Mouse (Mus musculus) layer of hippocampus, adult 8-10 months (tissue): ENCODE measurements around the gene Slc9a1. TPM values are rescaled to one million over a fixed set of nuclear protein-coding genes. Genes with fewer than 3 reads are reported as not detected.

ENCODE experiments used
- DNase-seq, 2 experiments: peaks; one replicate each; pipeline ENCODE4 v3.0.0; 2022; ENCODE audit warnings: low spot score in 2 of 2
- total RNA-seq, 4 experiments: library from RNA; stranded (reverse); gene quantifications; 2 replicates each; pipeline ENCODE4 v1.2.4; 2022

Gene Slc9a1
- 10 to 100 TPM; 62.2 to 66.1 (median 65.1) TPM for total RNA-seq

DNA sequence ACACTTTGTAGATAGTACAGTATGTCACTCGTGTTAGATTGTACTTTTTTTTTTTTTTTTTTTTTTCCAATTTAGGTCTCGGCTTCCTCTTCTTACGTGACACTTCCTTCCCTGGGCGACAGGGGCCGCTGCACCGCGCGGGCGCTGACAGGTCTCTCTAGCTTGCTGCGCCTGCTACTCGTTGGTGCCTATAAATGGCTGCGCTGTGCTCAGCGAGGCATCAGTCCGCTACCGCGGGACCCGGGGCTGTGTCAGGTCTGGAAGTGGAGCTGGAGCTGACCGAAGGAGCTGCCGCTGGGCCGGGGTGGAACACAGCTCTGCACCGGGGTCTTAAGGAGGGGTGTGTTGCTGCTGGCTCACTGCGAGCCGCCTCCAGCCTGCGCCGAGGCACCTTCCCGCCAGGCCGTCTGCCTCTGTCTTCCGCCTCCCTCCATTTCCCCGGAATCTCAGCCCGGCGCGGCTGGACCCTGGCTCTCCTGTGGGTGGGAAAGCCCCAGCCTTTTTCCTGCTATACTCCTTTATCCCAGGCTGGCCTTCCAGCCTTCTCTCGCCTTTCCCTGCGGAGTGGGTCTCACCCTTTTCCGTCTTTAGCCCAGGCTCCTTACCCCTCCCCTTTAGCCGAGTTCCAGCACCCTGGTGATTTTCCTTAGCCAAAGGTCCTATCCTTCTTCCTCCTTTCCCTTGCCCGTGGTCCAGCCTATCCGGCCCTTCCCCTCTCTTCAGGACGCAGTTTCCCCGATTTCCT, at the start of gene Slc9a1:
Gene Slc9a1, plus strand, starts transcription at position 154 of the 745 bp plus-strand sequence.
- DNase-seq = peak; percentile 91 to 95

DNA sequence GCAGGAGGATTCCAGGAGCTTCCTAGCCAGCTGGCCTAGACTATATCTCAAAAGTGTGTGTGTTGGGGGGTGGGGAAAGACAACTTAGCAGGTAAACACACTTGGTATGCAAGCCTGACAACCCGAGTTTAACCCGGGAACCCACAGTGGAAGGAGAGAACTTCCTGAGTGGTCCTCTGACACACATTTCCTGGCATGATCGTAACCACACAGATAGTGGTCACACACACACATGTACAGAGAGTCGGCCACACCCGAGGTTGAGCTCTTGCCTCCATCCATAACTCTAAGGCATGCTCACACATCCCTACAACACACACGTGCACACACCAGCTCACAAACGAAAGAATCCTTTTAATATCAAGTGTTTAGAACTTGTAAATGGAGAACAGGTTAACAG, 41.4 kb upstream of the Slc9a1 start:
- DNase-seq = no peak

DNA sequence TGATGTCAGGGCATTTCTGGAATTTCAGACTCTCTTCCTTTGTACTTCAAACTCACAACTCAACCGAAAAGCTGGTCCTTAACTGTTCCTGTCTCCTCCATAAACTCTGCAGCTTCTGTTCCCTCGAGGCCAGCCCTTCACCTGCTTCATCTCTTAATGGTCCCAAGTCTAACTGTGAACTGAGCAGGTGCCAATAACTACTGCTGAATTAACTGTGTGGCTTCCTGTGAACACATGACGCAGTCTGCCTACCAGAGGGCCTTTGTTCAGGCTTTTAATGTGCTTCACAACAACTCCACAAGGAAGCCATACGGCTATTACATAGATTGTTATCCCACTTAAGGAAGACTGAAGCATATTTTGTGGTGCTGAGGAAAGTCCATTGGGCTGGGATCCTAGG, 39.2 kb upstream of the Slc9a1 start:
- DNase-seq = no peak

DNA sequence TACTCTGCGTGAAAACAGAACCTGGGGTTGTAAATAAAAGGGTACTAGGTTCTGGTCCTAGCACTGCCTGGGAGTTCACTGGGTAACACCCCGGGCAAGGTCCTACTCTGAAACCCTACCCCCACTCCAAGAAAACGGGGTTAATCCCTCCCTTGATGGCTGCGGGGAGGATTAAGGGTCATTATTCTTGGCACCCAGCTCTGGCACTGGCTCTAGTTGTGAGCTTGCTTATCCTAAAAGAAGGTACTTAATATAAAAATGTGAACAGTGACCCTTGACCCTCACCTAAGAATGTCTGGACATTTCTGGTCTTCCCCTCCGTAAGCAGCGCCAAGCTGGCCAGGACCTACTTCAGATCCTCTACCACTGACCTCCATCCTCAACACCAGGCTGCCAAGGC, 36.2 kb upstream of the Slc9a1 start:
- DNase-seq = no peak

DNA sequence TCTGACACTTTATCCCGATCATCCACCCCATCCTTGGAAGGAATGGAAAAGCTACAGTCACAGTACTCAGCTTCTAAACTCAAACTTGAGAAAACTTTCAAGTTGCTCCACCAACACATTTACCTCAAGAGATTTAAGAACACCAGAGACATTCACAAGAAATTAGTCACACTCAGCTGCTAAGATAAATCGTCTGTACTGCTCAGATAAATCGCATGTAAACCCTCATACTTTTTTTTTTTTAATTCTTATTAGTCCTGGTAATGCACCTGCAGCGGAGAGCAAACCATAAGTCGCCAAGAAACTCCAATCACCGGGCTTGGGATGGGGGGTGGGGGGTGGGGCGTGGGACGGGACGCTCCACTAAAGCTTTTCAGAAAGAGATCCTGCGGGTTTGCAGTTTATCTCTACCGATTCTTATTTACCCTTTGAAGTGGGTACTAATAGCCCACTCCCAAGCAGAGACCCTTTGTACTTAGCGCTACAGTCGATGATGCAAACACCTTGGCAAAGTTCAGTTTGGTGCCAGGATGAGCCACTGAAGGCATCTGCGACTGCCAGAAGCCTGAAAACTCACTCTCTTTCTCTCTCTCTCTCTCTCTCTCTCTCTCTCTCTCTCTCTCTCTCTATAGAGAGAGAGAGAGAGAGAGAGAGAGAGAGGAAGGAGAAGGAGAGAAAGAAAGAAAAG, 31.5 kb upstream of the Slc9a1 start:
- DNase-seq = no peak

DNA sequence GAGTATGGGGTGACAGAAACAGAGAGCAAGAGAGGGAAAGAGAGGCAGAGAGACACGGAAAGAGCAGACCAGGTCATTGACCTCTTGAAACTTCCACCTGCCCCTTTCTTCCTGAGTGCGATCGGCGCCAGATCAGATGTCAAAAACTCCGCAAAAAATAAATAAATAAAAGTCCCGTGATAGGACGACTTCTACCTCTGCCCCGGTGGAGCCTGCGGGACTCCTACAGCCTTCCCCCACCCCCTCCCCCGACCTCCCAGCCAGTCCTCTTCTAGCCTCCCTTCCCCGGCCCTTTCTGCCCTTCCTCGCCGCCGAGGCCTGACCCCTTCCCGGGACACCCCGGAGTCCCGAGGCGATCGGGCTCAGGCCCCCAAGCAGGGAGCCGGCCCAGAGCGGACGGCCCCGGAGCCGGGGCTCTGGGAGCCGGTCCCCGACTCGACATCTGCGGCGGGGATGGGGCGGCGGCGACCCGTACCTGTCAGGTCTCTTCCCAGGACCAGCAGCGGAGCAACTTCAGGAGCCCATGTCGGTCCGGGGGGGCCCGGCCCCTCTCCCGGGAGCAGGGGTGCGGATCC, 30.9 kb upstream of the Slc9a1 start:
- peak in 1 of 2 experiments; percentile 19 for DNase-seq

DNA sequence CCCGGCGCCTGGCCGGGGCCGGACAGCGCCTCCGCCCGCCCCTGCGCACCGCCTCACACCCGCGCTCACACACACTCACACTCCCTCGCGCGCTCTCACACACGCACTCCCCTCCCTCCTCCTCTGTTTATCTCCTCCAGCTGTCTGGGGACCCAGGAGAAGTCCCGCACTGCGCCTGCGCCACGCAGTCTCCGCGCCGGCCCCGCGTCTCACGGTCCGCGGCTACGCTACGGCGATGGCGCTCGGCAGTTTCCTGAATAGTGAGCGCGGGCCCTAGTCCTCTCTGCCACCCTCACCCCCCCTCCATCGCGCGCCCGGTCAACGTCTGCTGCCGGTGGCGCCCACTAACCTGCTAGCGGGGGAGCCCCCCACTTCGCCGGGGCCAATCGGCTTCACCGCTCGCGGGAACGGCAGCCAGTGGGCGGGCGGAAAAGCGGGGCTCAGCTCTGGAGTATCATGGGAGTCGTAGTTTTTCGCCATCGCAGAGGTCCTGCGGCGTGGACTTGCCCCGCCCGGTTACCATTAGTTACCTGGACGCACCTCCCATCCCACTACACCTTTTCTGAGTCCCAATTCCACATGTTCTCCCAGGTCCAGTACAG, 30.3 kb upstream of the Slc9a1 start:
- DNase-seq = peak; percentile 97 to 98

DNA sequence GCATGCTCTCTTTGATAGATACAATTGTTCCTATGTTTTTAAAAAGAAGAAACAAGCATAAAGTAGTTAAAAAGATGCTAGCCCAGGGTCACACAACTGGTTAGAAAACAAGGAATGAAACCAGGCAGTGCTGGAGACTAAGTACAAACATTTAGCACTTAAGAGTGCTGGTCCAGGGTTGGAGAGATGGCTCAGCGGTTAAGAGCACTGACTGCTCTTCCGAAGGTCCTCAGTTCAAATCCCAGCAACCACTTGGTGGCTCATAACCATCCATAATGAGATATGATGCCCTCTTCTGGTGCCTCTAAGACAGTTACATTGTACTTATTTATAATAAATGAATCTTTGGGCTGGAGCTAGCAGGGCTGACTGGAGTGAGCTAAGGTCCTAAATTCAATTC, 29.3 kb upstream of the Slc9a1 start:
- DNase-seq = no peak

DNA sequence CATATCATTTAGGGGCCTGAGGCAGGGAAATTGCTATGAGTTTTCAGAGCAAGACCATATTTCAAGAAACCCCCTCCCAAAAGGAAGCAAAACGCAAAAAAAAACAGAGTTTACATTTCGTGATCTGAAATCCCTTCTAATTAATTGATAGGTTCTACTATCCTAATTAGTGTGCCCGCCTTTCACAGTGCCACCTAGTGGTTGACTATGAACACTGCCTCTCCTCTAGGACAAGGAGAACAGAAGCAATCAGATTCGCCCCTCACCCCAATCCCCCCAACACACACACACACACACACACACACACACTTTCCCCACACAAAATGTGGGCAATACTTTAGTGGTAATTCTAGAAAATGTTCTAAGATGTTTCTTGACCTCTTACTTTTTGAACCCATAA, 25.4 kb upstream of the Slc9a1 start:
- DNase-seq = peak in 1 of 2 experiments; percentile 29

DNA sequence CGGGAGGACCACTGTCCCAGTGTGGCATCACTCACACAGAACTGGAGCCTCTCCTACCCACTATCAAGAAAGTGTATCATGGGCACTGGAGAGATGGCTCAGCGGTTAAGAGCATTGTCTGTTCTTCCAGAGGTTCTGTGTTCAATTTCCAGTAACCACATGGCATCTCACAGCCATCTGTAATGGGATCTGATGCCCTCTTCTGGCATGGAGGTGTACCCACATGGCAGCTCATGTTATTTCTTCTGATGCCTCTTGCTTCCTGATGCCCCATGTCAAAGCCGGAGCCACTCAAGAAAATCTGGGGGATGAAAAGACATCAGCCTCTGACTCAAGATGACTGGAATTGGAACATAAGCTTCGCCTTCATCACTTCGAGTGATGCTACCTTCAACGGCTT, 23.8 kb upstream of the Slc9a1 start:
- DNase-seq = no peak

DNA sequence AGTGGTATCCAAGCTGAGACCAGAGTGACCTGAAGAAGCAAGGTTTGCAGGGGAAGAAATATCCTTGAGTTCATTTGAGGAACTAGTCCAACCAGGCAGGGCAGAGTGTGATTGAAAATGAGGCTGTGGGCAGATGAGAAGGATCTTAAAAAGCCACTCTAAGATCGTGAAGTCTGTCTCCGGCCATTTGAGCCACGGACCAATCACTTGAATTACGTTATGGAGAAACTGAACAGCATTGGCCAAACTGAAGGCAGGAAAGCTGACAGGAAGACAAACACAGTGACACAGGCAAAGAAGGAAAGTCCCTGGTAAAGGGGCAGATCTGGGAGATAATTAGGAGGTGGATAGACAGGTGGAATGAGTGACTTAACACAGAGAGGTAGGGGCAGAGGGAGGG, 22.9 kb upstream of the Slc9a1 start:
- DNase-seq = no peak

DNA sequence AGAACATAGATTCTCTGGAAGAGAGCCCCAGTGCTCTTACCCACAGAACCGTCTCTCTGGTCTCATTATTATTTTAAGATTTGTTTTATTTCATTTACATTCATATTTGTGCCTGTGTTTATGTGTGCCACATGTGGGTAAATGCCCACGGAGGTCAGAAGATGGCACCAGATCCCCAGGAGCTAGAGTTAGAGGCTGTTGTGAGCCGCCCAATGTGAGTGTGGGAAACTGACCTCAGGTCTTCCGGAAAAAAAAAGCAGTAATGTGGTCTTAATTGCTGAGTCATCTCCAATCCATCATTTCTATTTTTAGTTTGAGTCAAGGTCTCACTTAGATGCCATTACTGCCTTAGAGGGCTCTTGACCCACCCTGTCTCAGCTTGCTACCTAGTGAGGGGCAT, 21.9 kb upstream of the Slc9a1 start:
- no peak for DNase-seq

DNA sequence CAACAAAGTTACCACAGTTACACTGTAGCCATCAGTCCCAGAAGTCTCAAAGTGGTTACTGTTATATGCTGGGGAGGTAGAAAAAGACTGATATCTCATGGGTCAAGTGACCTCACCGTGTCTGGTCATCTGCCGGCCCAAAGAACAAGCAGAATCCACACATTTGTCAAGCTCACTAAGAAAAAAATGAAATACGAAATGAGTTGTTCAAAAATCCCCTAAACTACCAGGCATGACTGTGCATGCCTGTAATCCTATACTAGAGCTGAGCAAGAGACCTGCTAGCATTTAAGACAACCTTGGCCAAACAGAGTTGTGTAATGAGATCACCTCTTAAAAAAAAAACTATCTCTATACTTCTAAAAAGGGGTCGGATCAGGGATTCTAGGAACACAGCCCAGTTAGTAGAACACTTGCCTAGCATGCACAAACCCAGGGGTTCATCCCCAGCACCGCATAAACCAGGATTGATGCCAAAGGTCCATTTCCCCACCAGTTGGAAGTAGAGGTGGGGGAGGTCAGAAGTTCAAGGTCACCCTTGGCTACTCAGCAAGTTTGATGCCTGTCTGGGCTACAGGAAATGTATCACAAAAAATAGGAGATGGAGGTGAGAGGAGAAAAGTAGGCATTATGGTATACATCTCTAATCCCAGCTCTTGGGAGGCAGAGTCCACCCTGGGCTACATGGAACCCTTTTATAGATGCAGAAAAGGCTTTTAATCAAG, 21.3 kb upstream of the Slc9a1 start:
- no peak for DNase-seq

DNA sequence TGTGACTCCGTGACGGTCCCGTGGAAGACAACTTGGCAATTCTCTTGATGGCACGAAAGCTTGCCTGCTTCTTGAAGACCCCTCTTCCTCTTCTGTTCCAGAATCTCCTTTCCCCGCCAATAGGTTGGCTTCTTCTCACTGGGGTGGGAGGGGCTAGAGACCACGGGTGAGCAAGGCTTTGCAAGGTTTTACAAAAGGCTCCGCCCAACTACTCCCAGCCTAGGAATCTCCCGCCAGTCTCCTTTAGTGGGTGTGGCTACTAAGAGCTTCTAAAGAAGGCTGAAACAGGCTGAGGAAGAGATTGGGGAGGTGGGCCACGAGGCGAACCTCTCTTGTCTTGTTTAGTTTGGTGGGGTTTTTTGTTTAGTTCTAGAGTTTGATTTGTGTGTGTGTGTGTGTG, 16.7 kb upstream of the Slc9a1 start:
- DNase-seq = no peak

DNA sequence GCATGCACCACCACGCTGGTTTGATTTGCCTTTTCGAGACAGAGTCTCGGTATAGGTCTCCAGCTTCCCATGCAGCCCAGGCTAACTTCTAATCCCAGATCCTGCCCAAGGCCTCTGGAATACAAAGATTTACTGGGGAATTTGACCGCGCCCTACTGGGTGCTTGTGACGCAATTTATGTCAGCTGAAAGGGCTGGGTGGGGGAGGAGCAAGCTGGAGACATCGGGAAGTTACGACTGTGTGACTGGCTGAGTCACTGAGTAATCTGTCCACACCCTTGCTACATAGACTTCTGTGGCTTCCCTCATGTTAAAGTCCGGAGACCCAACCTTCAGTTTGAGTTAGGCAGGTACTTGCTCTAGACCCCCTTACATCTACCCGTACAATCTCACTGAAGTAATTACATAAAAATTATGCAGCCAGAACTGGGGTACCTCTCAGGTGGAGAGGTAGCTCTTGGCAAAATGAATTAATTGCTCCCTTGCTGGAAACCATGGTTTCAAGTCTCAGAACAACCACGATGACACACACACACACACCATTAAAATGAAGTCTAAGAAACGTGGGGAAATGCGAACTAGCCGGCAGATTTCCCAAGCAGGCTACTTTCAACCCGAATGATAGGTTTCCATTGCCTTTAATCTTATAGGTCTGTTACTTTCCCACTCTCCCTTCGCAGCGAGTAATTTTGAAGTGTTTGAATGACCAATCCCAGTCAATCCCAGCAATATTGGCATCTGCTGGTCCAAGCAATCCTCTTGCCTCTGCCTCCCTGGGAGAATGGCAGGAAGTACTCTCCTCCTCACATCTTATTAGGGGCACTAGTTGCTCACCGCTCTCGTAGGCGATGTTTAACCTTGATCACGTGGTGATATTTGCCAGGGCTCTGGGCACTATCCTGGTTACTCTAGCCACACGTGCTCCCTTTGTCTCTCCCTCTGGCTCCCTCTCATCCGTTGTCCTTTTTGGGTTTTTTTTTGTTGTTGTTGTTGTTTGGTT, 15.8 kb upstream of the Slc9a1 start, which contains the start of gene Wdtc1:
Gene Wdtc1, minus strand, starts transcription at position 115 of the 999 bp plus-strand sequence.
- no peak for DNase-seq

DNA sequence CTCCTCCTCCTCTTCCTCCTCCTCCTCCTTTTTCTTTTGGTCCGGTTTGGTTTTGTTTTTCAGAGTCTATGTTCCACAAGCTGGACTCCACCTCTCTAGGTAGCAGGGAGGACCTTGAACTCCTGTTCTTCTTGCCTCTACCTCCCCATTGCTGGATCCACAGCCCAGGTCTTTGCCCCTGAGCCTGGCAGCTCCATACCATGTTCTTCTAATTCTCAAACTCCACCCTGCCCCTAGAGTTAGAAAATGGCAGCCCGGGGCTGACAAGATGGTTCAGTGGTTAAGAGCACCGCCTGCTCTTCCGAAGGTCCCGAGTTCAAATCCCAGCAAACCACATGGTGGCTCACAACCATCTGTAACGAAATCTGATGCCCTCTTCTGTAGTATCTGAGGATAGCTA, 14.9 kb upstream of the Slc9a1 start:
- DNase-seq = no peak

DNA sequence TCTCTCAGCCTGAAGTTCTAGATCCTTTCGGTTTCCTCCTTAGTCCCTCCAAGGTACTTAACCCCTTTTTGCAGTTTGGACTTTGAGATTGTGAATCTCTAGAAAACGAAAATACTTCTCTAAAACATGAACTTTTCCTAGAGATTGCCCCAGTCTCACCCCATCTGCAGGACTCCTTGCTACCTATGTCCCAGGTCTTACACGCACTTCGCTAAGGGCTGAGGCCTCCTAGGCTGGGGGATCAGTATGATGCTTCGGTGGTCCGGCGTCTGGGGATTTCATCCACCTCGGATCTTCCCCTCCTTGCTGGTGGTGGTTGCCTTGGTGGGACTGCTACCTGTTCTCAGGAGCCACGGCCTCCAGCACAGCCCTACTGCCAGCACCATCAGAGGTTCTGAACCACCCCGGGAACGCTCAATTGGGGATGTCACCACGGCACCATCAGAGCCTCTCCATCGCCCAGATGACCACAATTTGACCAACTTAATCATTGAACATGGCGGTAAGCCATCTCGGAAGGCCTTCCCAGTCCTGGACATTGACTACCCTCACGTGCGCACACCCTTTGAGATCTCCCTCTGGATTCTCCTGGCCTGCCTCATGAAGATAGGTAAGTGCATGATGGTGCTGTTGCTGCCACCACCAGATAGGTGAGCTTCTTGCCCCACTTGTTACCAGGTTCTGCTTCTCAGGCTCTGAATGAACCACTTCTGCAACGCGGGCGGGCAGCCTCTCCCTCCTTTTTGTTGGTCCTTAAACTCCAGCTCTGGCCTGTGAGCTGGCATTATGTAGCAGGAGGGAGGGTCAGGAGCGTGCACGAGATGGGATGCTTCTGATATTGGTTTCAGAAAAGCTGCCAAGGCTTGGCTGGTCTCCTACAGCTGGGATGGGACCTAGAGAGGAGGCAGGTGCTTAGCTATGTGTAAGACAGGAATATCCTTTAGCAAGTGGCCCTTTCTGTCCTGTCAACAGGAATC, 1.1 kb downstream of the Slc9a1 start:
- DNase-seq = no peak

DNA sequence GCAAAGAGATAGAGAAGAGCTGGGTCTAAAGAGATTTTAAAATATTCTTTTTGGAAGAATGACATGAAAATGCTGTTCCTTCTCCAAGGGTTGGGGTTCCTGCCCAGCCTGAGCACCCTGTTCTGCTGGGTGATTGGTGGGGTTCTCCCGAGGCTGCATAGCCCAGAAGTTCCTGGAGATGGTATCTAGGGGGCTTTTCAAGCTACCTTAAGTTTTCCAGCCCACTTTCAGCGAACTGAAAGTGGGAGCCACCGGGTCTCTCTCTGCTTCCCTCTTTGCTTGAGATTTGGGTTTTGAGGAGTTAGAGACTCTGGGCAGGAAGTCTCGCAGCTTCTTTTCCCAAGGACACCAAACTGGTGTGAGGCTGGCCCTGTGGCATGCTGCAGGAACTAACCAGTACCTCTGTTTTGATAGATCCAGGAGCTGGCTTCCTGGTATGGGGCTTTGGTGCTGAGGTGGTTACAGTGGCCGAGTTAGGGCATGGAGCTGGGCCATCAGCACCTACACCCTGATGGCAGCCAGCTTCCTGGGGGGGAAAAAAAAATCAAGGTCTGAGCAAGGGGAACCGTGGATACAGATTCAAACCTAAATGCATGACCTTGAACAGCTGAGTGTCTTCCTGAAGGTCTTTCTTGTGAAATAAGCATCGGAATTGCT, 2.2 kb downstream of the Slc9a1 start:
- DNase-seq = no peak

DNA sequence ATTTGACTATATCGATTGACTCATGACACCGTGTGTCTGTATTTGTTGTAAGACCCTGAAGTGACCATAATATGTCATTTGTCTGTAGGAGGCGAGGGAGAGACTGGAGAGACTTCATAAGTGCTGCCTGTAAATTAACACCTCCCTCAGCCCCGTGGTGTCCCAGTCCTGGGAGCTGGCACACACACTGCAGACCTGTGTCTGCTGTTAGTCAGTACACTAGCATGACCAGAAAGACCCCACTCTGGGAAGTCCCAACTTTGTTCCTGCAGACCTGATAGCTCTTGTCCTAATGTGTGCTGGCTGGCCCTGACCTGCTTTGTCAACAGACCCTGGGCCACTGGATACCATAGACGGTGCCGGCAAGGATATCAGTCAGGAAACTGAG, 2.8 kb downstream of the Slc9a1 start:
- DNase-seq = no peak
